Mouse (Mus musculus) retina, adult 2 months (tissue): ENCODE results near the gene Tmem212.

Experiments used
- DNase-seq: peaks from one replicate; pipeline ENCODE4 v3.0.0-alpha.2; 2012; ENCODE audit warnings: low read depth, low spot score

Tmem212 gene

GRCm38 (mm10) chr3:27843266-27843665 lies 52.9 kb downstream of the Tmem212 start:
- DNase-seq, result no peak

- DNase-seq, result no peak
Observed at GRCm38 (mm10) chr3:27842856-27843255, 53.3 kb downstream of the Tmem212 start.

GRCm38 (mm10) chr3:27840311-27840710 lies 55.9 kb downstream of the Tmem212 start:
- no peak for DNase-seq

GRCm38 (mm10) chr3:27839795-27840194 lies 56.4 kb downstream of the Tmem212 start:
- DNase-seq, result no peak

- DNase-seq, result no peak
Observed at GRCm38 (mm10) chr3:27839231-27839630, 56.9 kb downstream of the Tmem212 start.

- DNase-seq, result no peak
Observed at GRCm38 (mm10) chr3:27836297-27836696, 59.9 kb downstream of the Tmem212 start.

- DNase-seq, result no peak
Observed at GRCm38 (mm10) chr3:27835786-27836185, 60.4 kb downstream of the Tmem212 start.

GRCm38 (mm10) chr3:27828755-27829154 lies 67.4 kb downstream of the Tmem212 start:
- no peak for DNase-seq

- DNase-seq, result no peak
Observed at GRCm38 (mm10) chr3:27827236-27827635, 68.9 kb downstream of the Tmem212 start.

- no peak for DNase-seq
Observed at GRCm38 (mm10) chr3:27825985-27826384, 70.2 kb downstream of the Tmem212 start.
